Mouse (Mus musculus) neural tube, embryonic 11.5 days (tissue): ENCODE measurements around the gene Pelp1. TPM values are rescaled to one million over a fixed set of nuclear protein-coding genes. Genes with fewer than 3 reads are reported as not detected.
"Not testable (repeated sequence)": the region's sequence is repeated elsewhere in the genome, so short reads cannot be mapped to it uniquely, and the experiment has no call there.

Source experiments
- ATAC-seq: fragments of 200-750 bp; cut with Nextera tagmentation; 2 replicates; pipeline ENCODE4 v1.8.0; 2017; ENCODE audit warnings: moderate number of reproducible peaks, mild to moderate bottlenecking, moderate TSS enrichment, moderate library complexity; ENCODE audit not compliant: insufficient read depth, low FRiP score, low TSS enrichment
- DNase-seq: peaks from one replicate; pipeline ENCODE4 v3.0.0-alpha.2; 2015; ENCODE audit warnings: low spot score
- H3K27ac ChIP-seq: fragments of 300-500 bp; sonication (generic); 2 replicates; pipeline ENCODE4 v1.5.1; 2014; ENCODE audit warnings: low read depth, mild to moderate bottlenecking, low read length
- H3K27me3 ChIP-seq: fragments of 300-500 bp; sonication (generic); 2 replicates; pipeline ENCODE4 v1.6.1; 2014; ENCODE audit warnings: mild to moderate bottlenecking, low read length, mixed read lengths; ENCODE audit not compliant: control insufficient read depth, insufficient read depth
- H3K36me3 ChIP-seq: fragments of 300-500 bp; sonication (generic); 2 replicates; pipeline ENCODE4 v1.6.1; 2014; ENCODE audit warnings: mild to moderate bottlenecking, low read length, moderate library complexity, mixed read lengths; ENCODE audit not compliant: control insufficient read depth, insufficient read depth
- H3K4me1 ChIP-seq: fragments of 300-500 bp; sonication (generic); 2 replicates; pipeline ENCODE4 v1.6.1; 2014; ENCODE audit warnings: low read length, mixed read lengths; ENCODE audit not compliant: control insufficient read depth, insufficient read depth
- H3K4me2 ChIP-seq: fragments of 300-500 bp; sonication (generic); 2 replicates; pipeline ENCODE4 v1.6.1; 2014; ENCODE audit warnings: low read depth, mild to moderate bottlenecking, moderate library complexity
- H3K4me3 ChIP-seq: fragments of 300-500 bp; sonication (generic); 2 replicates; pipeline ENCODE4 v1.5.1; 2014; ENCODE audit warnings: low read depth, low read length
- H3K9ac ChIP-seq: fragments of 300-500 bp; sonication (generic); 2 replicates; pipeline ENCODE4 v1.6.1; 2014; ENCODE audit warnings: mild to moderate bottlenecking, low read length
- H3K9me3 ChIP-seq: fragments of 300-500 bp; sonication (generic); 2 replicates; pipeline ENCODE4 v1.6.1; 2016; ENCODE audit warnings: low read length; ENCODE audit not compliant: control insufficient read depth
- WGBS: fragments of 180-500 bp; shearing (Covaris S2); extraction: QIAGEN DNeasy Blood & Tissue Kit; methylation state at CpG from one replicate; pipeline ENCODE4 v1.1.7; 2014; 5-methylcytosine and 5-hydroxymethylcytosine counted together
- polyA plus RNA-seq: library from polyadenylated mRNA; unstranded; fragments of >200 nt; fragmentation: Nextera tagmentation; extraction: Ambion mirVana; gene quantifications from 2 replicates; pipeline ENCODE4 v1.2.1, GENCODE M21; 2014

Pelp1 gene
- polyA plus RNA-seq, 1 experiment from 2014 or later = 41.8 TPM

DNA sequence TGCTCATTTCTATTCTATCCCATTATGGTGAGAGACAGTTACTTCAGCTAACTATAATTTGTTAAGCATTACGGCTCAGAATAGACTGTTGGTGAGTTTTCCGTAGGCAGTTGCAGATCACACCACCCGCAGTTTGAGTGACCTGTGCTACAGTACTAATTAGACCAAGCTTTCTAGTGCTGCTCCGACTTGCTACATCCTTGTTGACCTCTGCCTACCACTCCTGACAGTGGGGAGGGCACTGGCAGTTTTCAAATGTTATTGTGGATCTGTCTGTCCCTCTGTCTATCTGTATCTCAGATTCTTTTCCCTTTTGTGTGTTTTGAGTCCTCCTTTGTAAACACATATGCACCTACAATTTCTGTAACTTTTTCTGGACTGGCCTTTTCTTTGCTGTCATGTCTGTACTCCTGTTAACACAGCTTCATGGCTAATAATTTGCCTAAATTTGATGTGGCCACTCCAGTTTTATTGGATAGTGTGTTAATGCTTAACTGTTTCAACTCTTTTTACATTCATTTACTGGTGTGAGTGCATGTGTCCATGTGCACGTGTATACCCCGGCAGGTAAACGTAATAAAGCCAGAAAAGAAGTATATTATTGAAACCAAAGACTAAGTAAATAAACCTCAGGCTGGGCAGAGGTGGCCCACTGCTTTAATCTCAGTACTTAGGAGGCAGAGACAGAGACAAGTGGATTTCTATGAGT lies 36.8 kb downstream of the Pelp1 start:
- no peaks in the 10 kb centered on the region for H3K4me1 ChIP-seq
- no peaks in the 10 kb centered on the region for H3K9me3 ChIP-seq
- H3K36me3 ChIP-seq = no peaks in the 10 kb centered on the region
- H3K9ac ChIP-seq = no peak overlapping the region
- no peaks in the 10 kb centered on the region for H3K27me3 ChIP-seq
- H3K4me2 ChIP-seq = no peak overlapping the region
- H3K4me3 ChIP-seq = no peak overlapping the region
- 82% methylated on average over 7 of the region's 7 CpGs for WGBS
- no peak for ATAC-seq
- no peak overlapping the region for H3K27ac ChIP-seq
- DNase-seq = no peak

DNA sequence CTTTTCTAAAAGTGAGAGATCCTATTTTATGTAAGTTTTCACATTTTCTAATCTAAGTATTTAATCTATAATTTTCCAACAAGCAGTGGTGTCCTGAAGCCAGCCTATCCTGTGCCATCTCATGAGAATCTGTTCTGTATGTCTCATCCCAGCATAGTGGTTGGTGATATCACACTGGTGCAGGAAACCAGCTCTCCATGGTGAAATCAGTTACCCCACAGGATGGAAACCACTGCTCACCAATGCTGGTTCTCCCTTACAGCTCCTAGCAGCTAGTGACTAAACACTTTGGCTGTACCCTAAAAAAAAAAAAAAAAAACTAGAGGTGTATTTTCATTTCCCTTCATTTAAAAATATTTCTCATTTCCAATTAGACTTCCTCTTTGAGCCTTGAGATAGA lies 37.4 kb downstream of the Pelp1 start:
- Histone ChIP-seq H3K4me3 (no peak overlapping the region), H3K4me1 (no peaks in the 10 kb centered on the region)

DNA sequence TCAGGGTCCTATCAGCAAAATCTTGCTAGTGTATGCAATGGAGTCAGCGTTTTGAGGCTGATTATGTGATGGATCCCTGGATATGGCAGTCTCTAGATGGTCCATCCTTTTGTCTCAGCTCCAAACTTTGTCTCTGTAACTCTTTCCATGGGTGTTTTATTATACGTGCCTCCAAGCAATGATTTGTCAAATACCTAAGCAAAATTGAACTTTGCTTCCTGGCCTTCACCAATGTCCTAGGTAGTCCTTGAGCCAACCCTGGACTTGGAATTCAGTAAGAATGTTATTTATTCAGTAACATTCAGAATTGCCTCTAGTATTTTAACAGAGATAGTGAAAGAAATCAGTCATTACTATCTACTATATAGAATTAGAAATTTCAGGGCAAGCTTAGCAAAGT lies 41.2 kb downstream of the Pelp1 start:
- ATAC-seq = not testable (repeated sequence)

More for the DNA sequence above, 37.4 kb downstream of the Pelp1 start:
- Histone ChIP-seq H3K9ac (no peak overlapping the region), H3K27ac (no peak overlapping the region), H3K27me3 (no peaks in the 10 kb centered on the region), H3K36me3 (no peaks in the 10 kb centered on the region), H3K4me2 (no peak overlapping the region), H3K9me3 (no peaks in the 10 kb centered on the region)
- ATAC-seq = no peak
- no peak for DNase-seq

DNA sequence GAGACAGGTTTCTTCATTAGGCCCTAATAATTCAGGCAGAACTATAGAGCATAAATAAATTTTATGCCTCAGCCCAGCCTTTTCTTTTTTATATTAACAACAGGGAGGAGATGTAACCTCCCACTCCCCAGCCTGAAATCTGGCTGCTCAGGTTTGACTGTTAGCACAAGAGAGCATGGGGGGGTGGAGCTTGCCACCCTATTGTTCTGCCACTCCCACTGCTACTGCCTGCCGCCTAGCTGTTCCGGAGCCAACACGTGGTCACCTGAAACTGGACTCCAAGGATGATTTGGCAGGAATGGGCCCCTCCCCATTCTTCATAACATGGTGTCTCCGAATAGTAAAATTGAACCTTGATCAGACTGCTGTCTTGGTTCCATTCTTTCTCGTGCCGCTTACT lies 42.1 kb downstream of the Pelp1 start:
- H3K36me3 ChIP-seq, DNase-seq, H3K27ac ChIP-seq, H3K4me3 ChIP-seq, H3K27me3 ChIP-seq, H3K4me2 ChIP-seq, H3K9me3 ChIP-seq, H3K9ac ChIP-seq, ATAC-seq, H3K4me1 ChIP-seq: not testable (repeated sequence)
- WGBS = 80% methylated on average over 6 of the region's 6 CpGs

More for the DNA sequence above, 41.2 kb downstream of the Pelp1 start:
- H3K4me3 ChIP-seq, H3K4me2 ChIP-seq, H3K9ac ChIP-seq, DNase-seq, H3K27ac ChIP-seq, H3K9me3 ChIP-seq, H3K36me3 ChIP-seq, H3K27me3 ChIP-seq, H3K4me1 ChIP-seq: not testable (repeated sequence)
- 71% methylated on average over 2 of the region's 2 CpGs for WGBS

DNA sequence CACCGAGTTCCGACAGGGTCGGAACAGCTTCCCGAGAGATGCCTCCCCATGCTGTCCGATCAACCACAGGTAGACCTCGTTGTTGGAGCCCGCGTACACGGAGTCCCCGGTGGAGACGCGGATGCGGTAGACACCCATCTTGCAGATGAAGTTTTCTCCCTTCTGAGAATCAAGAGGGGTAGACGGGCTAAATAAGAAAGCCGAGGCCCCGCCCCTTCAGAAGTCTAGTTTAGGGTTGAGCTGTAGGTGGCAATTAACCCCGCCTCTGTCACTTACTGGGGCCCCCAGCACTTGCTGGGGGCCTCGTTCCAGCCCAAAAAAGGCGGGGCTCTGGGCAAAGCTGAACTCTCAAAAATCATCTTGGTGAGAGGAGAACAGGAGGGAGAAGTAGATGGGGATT lies 58.0 kb downstream of the Pelp1 start, which contains the start of gene Alox15:
Gene Alox15, minus strand, starts transcription at position 164 of the 400 bp plus-strand sequence.
- no peak within 1 kb of the TSS for H3K9ac ChIP-seq
- WGBS = under 1% methylated on average over 19 of the region's 19 CpGs
- no peak for ATAC-seq

DNA sequence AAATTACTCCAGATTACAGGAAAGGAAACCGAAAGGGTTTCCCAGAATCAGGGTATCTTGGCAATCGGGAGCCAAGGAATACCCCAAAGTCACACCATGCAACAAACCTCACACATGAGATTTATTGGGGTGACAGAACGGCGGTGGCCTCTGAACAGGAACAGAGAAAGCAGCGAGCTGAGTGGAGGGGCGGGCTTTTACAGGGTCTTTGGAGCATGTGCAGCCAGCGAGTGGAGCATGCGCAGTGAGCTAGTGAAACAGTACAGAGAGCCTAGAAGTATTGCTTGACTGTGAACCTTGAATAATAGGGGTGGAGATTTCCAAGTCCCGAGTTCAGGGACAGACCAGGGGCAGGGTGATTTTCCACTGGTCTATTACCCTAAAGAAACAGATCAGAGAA lies 61.2 kb downstream of the Pelp1 start:
- no peak overlapping the region for H3K4me2 ChIP-seq
- no peaks in the 10 kb centered on the region for H3K9me3 ChIP-seq
- H3K9ac ChIP-seq = no peak overlapping the region
- 84% methylated on average over 9 of the region's 9 CpGs for WGBS
- H3K27ac ChIP-seq = no peak overlapping the region
- no peak for ATAC-seq
- H3K4me3 ChIP-seq = no peak overlapping the region
- no peak for DNase-seq
- H3K4me1 ChIP-seq = peaks cover 3% of the 10 kb centered on the region; the same call in 1 of the 2 replicates
- H3K27me3 ChIP-seq = peaks cover 24% of the 10 kb centered on the region
- H3K36me3 ChIP-seq = no peaks in the 10 kb centered on the region

More for the DNA sequence above, 58.0 kb downstream of the Pelp1 start, which contains the start of gene Alox15:
- H3K4me1 ChIP-seq = peaks cover 3% of the 10 kb centered on the region; the same call in 1 of the 2 replicates
- H3K9me3 ChIP-seq = no peaks in the 10 kb centered on the region
- DNase-seq = no peak
- H3K36me3 ChIP-seq = no peaks in the 10 kb centered on the region
- H3K4me3 ChIP-seq = peak within 1 kb of the TSS; percentile 19
- peaks cover 24% of the 10 kb centered on the region for H3K27me3 ChIP-seq
- peak within 1 kb of the TSS; percentile 60 for H3K4me2 ChIP-seq
- H3K27ac ChIP-seq = no peak within 1 kb of the TSS

DNA sequence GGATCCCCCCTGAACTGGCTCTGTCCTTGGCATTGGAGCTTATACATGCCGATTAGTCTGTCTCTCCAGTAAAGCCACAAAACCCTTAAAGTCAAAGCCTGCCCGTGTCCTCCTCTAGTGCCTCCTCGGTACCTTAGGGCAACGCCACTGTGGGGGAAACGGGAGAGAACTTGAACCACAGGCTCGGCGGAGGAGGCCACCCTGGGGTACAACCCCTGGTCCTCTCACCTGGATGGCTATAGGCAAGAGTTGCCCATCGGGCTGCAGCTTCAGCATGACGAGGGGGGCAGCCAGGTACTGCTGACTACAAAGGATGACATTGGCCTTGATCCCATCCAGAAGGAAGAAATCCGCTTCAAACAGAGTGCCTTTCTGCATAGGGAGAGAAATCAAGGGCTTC lies 62.0 kb downstream of the Pelp1 start:
- Histone ChIP-seq H3K4me2 (no peak overlapping the region), H3K27me3 (peaks cover 24% of the 10 kb centered on the region), H3K36me3 (no peaks in the 10 kb centered on the region), H3K4me3 (no peak overlapping the region), H3K27ac (no peak overlapping the region), H3K9me3 (no peaks in the 10 kb centered on the region), H3K4me1 (peaks cover 3% of the 10 kb centered on the region; the same call in 1 of the 2 replicates), H3K9ac (no peak overlapping the region)
- WGBS = 82% methylated on average over 10 of the region's 10 CpGs
- DNase-seq (no peak), ATAC-seq (no peak)

DNA sequence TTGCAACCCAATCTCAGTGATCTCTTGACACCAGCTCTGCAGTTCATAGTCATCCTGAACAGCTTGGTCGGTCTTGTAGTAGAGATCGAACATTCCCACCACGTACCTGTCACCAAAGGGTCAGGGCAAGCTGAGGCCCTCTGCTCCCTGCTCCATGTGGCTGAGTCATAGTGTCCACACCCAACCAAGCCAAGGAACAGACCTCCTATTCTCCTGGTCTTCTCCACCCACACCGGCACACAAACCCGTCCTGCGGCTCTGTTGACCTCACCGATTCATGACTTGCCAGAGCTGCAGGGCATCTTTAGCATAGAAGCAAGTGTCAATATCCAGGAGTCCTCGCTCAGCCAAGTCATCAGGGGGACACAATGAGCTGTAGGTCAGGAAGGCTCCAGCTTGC lies 64.3 kb downstream of the Pelp1 start:
- DNase-seq (no peak), ATAC-seq (no peak)
- peaks cover 2% of the 10 kb centered on the region for H3K27me3 ChIP-seq

DNA sequence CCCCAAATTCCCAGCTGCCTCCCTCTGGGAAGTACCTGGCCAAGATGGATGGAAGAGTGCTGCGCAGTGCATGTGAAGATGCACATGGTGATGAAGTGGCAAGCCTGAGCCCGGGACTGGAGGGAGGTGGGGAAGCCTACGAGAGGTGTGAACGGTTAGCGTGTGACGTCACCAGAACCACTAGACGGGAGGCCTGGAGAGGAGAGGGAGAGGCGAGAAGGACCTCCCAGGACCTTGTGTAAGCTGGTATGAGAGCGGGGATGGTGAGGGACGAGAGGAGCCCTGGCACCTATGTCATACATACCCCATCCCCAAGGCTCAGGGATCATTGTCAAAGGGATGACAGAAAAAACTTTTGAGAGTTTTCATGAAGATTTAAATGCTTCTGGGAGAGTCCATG lies 64.8 kb downstream of the Pelp1 start:
- H3K36me3 ChIP-seq = no peaks in the 10 kb centered on the region
- H3K27me3 ChIP-seq = no peaks in the 10 kb centered on the region
- H3K9me3 ChIP-seq = no peaks in the 10 kb centered on the region
- H3K4me2 ChIP-seq = no peak overlapping the region
- ATAC-seq (no peak), DNase-seq (no peak)
- no peak overlapping the region for H3K4me3 ChIP-seq
- H3K4me1 ChIP-seq = no peaks in the 10 kb centered on the region
- no peak overlapping the region for H3K9ac ChIP-seq
- no peak overlapping the region for H3K27ac ChIP-seq
- 78% methylated on average over 10 of the region's 10 CpGs for WGBS

More for the DNA sequence above, 64.3 kb downstream of the Pelp1 start:
- Histone ChIP-seq H3K36me3 (no peaks in the 10 kb centered on the region), H3K4me2 (no peak overlapping the region), H3K4me3 (no peak overlapping the region), H3K9me3 (no peaks in the 10 kb centered on the region), H3K27ac (no peak overlapping the region), H3K4me1 (no peaks in the 10 kb centered on the region), H3K9ac (no peak overlapping the region)
- WGBS = 93% methylated on average over 8 of the region's 8 CpGs
